In genomic region chr10:3693699-3694280, GRCm38 (mm10) we compare ENCODE assay signal across 15 mouse cellular contexts. TPM values are rescaled to one million over a fixed set of nuclear protein-coding genes. Genes with fewer than 3 reads are reported as not detected.
DNase-seq lines count a peak whose midpoint lies in the region; ATAC-seq and TF ChIP-seq lines count a peak whose summit lies in the region.
"Had no signal": no experiment of that assay in that cellular context is flagged by ENCODE, and none has a peak within 500 bp of the region (broad histone marks: within the 10 kb centered on the region; RNA-seq: fewer than 3 reads in every experiment).

No protein-coding gene starts in this region.

- H3K9ac ChIP-seq in forebrain, embryonic 14.5 days (ENCODE audit: low read length), result no peak overlapping the region
- H3K9ac ChIP-seq in limb, embryonic 13.5 days, result no peak overlapping the region
- no peak overlapping the region for H3K9ac ChIP-seq in embryonic facial prominence, embryonic 12.5 days
- no peak overlapping the region for H3K9ac ChIP-seq in neural tube, embryonic 11.5 days (ENCODE audit: low read length)
- H3K9ac ChIP-seq: lung, embryonic 15.5 days had no signal

- peak; percentile 65 for ATAC-seq in forebrain, embryonic 14.5 days
- ATAC-seq in limb, embryonic 13.5 days (ENCODE audit: low FRiP score, low read depth), result peak; percentile 57; the same call in 1 of the 2 replicates
- 0 out of 2 replicates have a peak, but pooled peaks have one; percentile 28 for ATAC-seq in embryonic facial prominence, embryonic 12.5 days (ENCODE audit: insufficient number of reproducible peaks, insufficient read depth, low FRiP score, low TSS enrichment)
- peak; percentile 41; the same call in 1 of the 2 replicates for ATAC-seq in neural tube, embryonic 11.5 days (ENCODE audit: insufficient read depth, low FRiP score, low TSS enrichment)

- no peak for TF ChIP-seq POLR2A in cerebellum, adult 2 months (IDR thresholded peaks at IDR 0.05; ENCODE audit: borderline replicate concordance, insufficient read depth, low read length)

- DNase-seq in forebrain, embryonic 14.5 days (ENCODE audit: low spot score), result peak; percentile 50
- DNase-seq in forebrain, embryonic 10.5 days (ENCODE audit: extremely low spot score, low spot score), result no peak
- no peak for DNase-seq in limb, embryonic 10.5 days (ENCODE audit: low spot score)
- DNase-seq in neural tube, embryonic 11.5 days (ENCODE audit: low spot score), result no peak
- DNase-seq in lung, postnatal 14 days, result no peak
- DNase-seq in cerebellum, adult 2 months, result no peak
- DNase-seq: cerebellum, adult 11 months; gastrocnemius, postnatal 36 days; kidney, adult 11 months; kidney, postnatal 14 days had no signal

- no peak overlapping the region for H3K4me3 ChIP-seq in forebrain, embryonic 14.5 days (ENCODE audit: low read depth, low read length)
- H3K4me3 ChIP-seq in forebrain, embryonic 10.5 days, result no peak overlapping the region
- no peak overlapping the region for H3K4me3 ChIP-seq in limb, embryonic 13.5 days
- no peak overlapping the region for H3K4me3 ChIP-seq in limb, embryonic 10.5 days
- no peak overlapping the region for H3K4me3 ChIP-seq in embryonic facial prominence, embryonic 12.5 days
- H3K4me3 ChIP-seq in neural tube, embryonic 11.5 days (ENCODE audit: low read depth, low read length), result no peak overlapping the region
- no peak overlapping the region for H3K4me3 ChIP-seq in cerebellum, adult 2 months (replicated peaks; ENCODE audit: insufficient read depth, low read depth, low read length)
- H3K4me3 ChIP-seq: lung, embryonic 15.5 days had no signal

- no peaks in the 10 kb centered on the region for H3K9me3 ChIP-seq in forebrain, embryonic 14.5 days (replicated peaks; ENCODE audit: control insufficient read depth, low read length)
- no peaks in the 10 kb centered on the region for H3K9me3 ChIP-seq in forebrain, embryonic 10.5 days
- no peaks in the 10 kb centered on the region for H3K9me3 ChIP-seq in limb, embryonic 13.5 days
- H3K9me3 ChIP-seq in limb, embryonic 10.5 days (replicated peaks), result no peaks in the 10 kb centered on the region
- H3K9me3 ChIP-seq in embryonic facial prominence, embryonic 12.5 days, result no peaks in the 10 kb centered on the region
- no peaks in the 10 kb centered on the region for H3K9me3 ChIP-seq in neural tube, embryonic 11.5 days (ENCODE audit: control insufficient read depth, low read length)
- H3K9me3 ChIP-seq: lung, embryonic 15.5 days had no signal

- no peak overlapping the region for H3K27ac ChIP-seq in forebrain, embryonic 14.5 days (ENCODE audit: low read depth, low read length)
- no peak overlapping the region for H3K27ac ChIP-seq in forebrain, embryonic 10.5 days
- no peak overlapping the region for H3K27ac ChIP-seq in limb, embryonic 13.5 days
- H3K27ac ChIP-seq in limb, embryonic 10.5 days, result no peak overlapping the region
- H3K27ac ChIP-seq in embryonic facial prominence, embryonic 12.5 days, result 0 out of 2 replicates have a peak overlapping the region, but pooled peaks have one; percentile 30
- H3K27ac ChIP-seq in neural tube, embryonic 11.5 days (ENCODE audit: low read depth, low read length), result no peak overlapping the region
- no peak overlapping the region for H3K27ac ChIP-seq in cerebellum, adult 2 months (ENCODE audit: insufficient read depth, low read length)
- H3K27ac ChIP-seq: lung, embryonic 15.5 days had no signal

- H3K36me3 ChIP-seq in forebrain, embryonic 14.5 days (ENCODE audit: control insufficient read depth, insufficient read depth, low read length), result no peaks in the 10 kb centered on the region
- H3K36me3 ChIP-seq in forebrain, embryonic 10.5 days (replicated peaks), result no peaks in the 10 kb centered on the region
- no peaks in the 10 kb centered on the region for H3K36me3 ChIP-seq in limb, embryonic 13.5 days
- no peaks in the 10 kb centered on the region for H3K36me3 ChIP-seq in limb, embryonic 10.5 days
- no peaks in the 10 kb centered on the region for H3K36me3 ChIP-seq in embryonic facial prominence, embryonic 12.5 days
- no peaks in the 10 kb centered on the region for H3K36me3 ChIP-seq in neural tube, embryonic 11.5 days (ENCODE audit: control insufficient read depth, insufficient read depth, low read length)
- H3K36me3 ChIP-seq: lung, embryonic 15.5 days had no signal

- H3K4me2 ChIP-seq in forebrain, embryonic 14.5 days (ENCODE audit: low read length), result no peak overlapping the region
- H3K4me2 ChIP-seq in limb, embryonic 13.5 days (replicated peaks), result no peak overlapping the region
- H3K4me2 ChIP-seq in embryonic facial prominence, embryonic 12.5 days (replicated peaks), result no peak overlapping the region
- no peak overlapping the region for H3K4me2 ChIP-seq in neural tube, embryonic 11.5 days (ENCODE audit: low read depth)
- H3K4me2 ChIP-seq: heart, embryonic 11.5 days; liver, embryonic 11.5 days; lung, embryonic 15.5 days had no signal

- no peaks in the 10 kb centered on the region for H3K4me1 ChIP-seq in forebrain, embryonic 14.5 days (ENCODE audit: control insufficient read depth, insufficient read depth, low read length)
- H3K4me1 ChIP-seq in forebrain, embryonic 10.5 days, result 0 out of 2 replicates have a peak, but pooled peaks cover 3% of the 10 kb centered on the region
- H3K4me1 ChIP-seq in limb, embryonic 13.5 days, result peaks cover 29% of the 10 kb centered on the region
- peaks cover 13% of the 10 kb centered on the region for H3K4me1 ChIP-seq in limb, embryonic 10.5 days
- H3K4me1 ChIP-seq in embryonic facial prominence, embryonic 12.5 days, result peaks cover 21% of the 10 kb centered on the region
- no peaks in the 10 kb centered on the region for H3K4me1 ChIP-seq in neural tube, embryonic 11.5 days (ENCODE audit: control insufficient read depth, insufficient read depth, low read length)
- H3K4me1 ChIP-seq in cerebellum, adult 2 months (ENCODE audit: control insufficient read depth, insufficient read depth, low read length), result no peaks in the 10 kb centered on the region

- H3K27me3 ChIP-seq in forebrain, embryonic 14.5 days (replicated peaks; ENCODE audit: control insufficient read depth, insufficient read depth, low read length), result no peaks in the 10 kb centered on the region
- no peaks in the 10 kb centered on the region for H3K27me3 ChIP-seq in forebrain, embryonic 10.5 days (ENCODE audit: poor library complexity, severe bottlenecking)
- no peaks in the 10 kb centered on the region for H3K27me3 ChIP-seq in limb, embryonic 13.5 days
- no peaks in the 10 kb centered on the region for H3K27me3 ChIP-seq in limb, embryonic 10.5 days (ENCODE audit: low read depth, poor library complexity, severe bottlenecking)
- H3K27me3 ChIP-seq in embryonic facial prominence, embryonic 12.5 days, result no peaks in the 10 kb centered on the region
- no peaks in the 10 kb centered on the region for H3K27me3 ChIP-seq in neural tube, embryonic 11.5 days (ENCODE audit: control insufficient read depth, insufficient read depth, low read length)
- H3K27me3 ChIP-seq in cerebellum, adult 2 months (ENCODE audit: control insufficient read depth, insufficient read depth, low read length), result no peaks in the 10 kb centered on the region
- H3K27me3 ChIP-seq: lung, embryonic 15.5 days had no signal

- no peak for TF ChIP-seq CTCF in cerebellum, adult 2 months (IDR thresholded peaks at IDR 0.05; ENCODE audit: borderline replicate concordance, insufficient read depth, low read depth, low read length)

- 62% methylated on average over 6 of the region's 6 CpGs for WGBS in forebrain, embryonic 14.5 days
- WGBS in forebrain, embryonic 10.5 days, result 68% methylated on average over 6 of the region's 6 CpGs
- WGBS in limb, embryonic 13.5 days, result 32% methylated on average over 6 of the region's 6 CpGs
- 57% methylated on average over 6 of the region's 6 CpGs for WGBS in limb, embryonic 10.5 days
- 35% methylated on average over 6 of the region's 6 CpGs for whole genome bisulfite sequencing in embryonic facial prominence, embryonic 12.5 days
- WGBS in neural tube, embryonic 11.5 days, result 69% methylated on average over 6 of the region's 6 CpGs
- WGBS in cerebellum, adult 2 months, result 35% methylated on average over 6 of the region's 6 CpGs

RNA-seq across cellular contexts. Expression of gene Plekhg1, which starts 46.4 kb away (rescaled TPM):
- polyA plus RNA-seq in forebrain, embryonic 14.5 days (2014; fragmentation: Nextera tagmentation; extraction: Ambion mirVana), result 3.1 and 4.4 TPM in 2 replicates
- 12.0 and 12.9 TPM in 2 replicates for polyA plus RNA-seq in forebrain, embryonic 10.5 days (2016; fragmentation: Nextera tagmentation; extraction: Ambion mirVana)
- 15.9 and 16.9 TPM in 2 replicates for polyA plus RNA-seq in limb, embryonic 13.5 days (2015; fragmentation: Nextera tagmentation; extraction: Ambion mirVana)
- polyA plus RNA-seq in limb, embryonic 10.5 days (2016; fragmentation: Nextera tagmentation; extraction: Ambion mirVana), result 4.7 and 9.8 TPM in 2 replicates
- polyA plus RNA-seq in embryonic facial prominence, embryonic 12.5 days (2016; fragmentation: Nextera tagmentation; extraction: Ambion mirVana), result 19.1 and 19.2 TPM in 2 replicates
- 12.7 and 13.2 TPM in 2 replicates for polyA plus RNA-seq in neural tube, embryonic 11.5 days (2014; fragmentation: Nextera tagmentation; extraction: Ambion mirVana)
- polyA plus RNA-seq in cerebellum, adult 2 months (2012; rRNA removed), result 9.0 and 9.5 TPM in 2 replicates
